Mouse (Mus musculus) C2C12 (cell line): ENCODE measurements around the gene Rnf214.

Experiments used
- CEBPB ChIP-seq: IDR thresholded peaks from one replicate; pipeline ENCODE4 v1.6.1; 2011; ENCODE audit warnings: low read depth, mild to moderate bottlenecking, control low read depth, moderate library complexity
- CTCF ChIP-seq: IDR thresholded peaks from one replicate; pipeline ENCODE4 v1.5.1; 2011; ENCODE audit not compliant: control insufficient read depth, insufficient read depth, insufficient read length
- MAX ChIP-seq: IDR thresholded peaks from one replicate; pipeline ENCODE4 v1.6.1; 2011; ENCODE audit warnings: mild to moderate bottlenecking, control low read depth
- USF1 ChIP-seq: IDR thresholded peaks from one replicate; pipeline ENCODE4 v1.6.1; 2011; ENCODE audit warnings: low read depth, mild to moderate bottlenecking, control low read depth, moderate library complexity

GRCm38 (mm10) chr9:45915659-45916058 lies 8.9 kb upstream of the Rnf214 start:
- no peak for TF ChIP-seq CTCF
- no peak for TF ChIP-seq USF1
- no peak for TF ChIP-seq CEBPB
- TF ChIP-seq MAX = no peak
